Mouse (Mus musculus) embryonic fibroblast, embryonic 13.5 days (primary cell): ENCODE data around the gene Tmprss4.

Experiments used
- CTCF ChIP-seq: IDR thresholded peaks from 2 replicates; pipeline ENCODE4 v1.5.1; 2011; ENCODE audit warnings: mild to moderate bottlenecking, control low read depth, low read length, moderate library complexity, borderline replicate concordance; ENCODE audit not compliant: insufficient read depth
- POLR2A ChIP-seq: IDR thresholded peaks from 2 replicates; pipeline ENCODE4 v1.6.1; 2011; ENCODE audit warnings: low read depth, mild to moderate bottlenecking, control low read depth, low read length, moderate library complexity

DNA sequence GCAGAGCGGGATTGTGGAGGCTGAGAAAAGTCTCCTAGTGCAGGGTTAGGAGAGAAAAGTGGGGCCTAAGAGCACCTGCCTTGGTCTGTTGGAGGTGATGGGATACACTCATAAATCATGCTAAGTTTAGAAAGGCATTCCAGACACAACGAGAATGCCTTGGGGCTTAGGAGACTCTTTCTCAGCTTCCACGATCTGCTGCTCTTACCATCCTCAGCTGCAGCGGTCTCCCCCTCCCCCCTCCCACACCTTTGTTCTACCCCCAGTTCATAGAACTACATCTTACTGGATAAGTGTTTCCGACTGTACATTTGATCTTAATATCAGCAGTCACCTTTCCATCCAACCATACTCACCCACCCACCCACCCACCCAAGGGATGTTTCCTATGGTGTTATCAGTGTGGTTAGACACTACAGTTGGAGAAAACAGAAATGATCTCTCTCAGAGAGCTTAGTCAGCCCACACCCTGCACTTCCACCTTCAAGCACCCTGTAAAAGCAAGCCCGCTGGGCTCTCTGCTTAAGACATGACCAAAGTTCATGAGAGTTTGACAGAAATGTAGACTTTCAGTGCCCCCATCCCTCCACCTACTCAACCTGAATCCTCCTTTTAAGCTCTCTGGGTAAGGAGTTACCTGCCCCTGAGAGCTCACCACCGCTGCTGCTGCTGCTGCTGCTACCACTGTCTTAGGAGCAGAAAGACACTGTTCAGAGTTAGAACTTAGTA lies 3.3 kb upstream of the Tmprss4 start:
- TF ChIP-seq CTCF (no peak), POLR2A (no peak)
